Mouse (Mus musculus) WW6 (cell line): Measurements from ENCODE around the gene Tcf20.

ENCODE experiments used
- DNase-seq: peaks from one replicate; pipeline ENCODE4 v3.0.0-alpha.2; 2013; ENCODE audit warnings: low read depth, low spot score

Gene Tcf20

GRCm38 (mm10) chr15:82992911-82993310 is 5.2 kb upstream of the Tcf20 start:
- no peak for DNase-seq

DNA sequence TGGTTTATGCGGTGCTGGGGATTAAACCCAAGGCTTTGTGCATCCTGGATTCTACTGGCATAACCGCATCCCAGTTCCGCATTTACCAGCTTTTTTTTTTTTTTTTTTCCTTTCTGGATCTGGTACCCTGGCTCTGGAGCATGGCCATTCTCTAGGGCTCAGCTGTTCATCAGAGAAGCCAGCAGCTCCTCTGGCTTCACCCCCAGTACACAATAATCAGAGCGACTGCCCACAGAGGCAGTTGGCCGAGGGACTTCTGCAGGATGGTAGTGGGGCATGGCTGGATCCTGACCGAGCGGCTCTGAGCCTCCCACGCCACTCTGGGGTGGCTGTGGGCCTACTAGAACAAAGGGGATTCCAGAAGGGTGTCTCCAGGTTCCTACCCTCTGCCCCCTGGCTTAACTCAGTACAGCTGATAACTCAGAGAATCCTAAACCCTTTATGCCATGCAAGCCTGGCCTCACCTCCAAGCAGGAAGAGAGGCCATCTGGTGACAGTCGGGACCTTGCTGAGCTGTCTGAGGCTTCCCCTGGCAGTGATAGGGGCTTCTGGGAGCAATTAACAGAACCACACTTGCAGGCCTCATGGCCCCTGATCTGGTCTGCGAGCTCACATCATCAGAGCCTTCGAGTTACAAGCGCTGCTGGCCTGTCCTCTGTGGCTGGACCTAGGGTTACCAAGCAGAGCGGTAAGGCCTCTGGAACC is 4.6 kb upstream of the Tcf20 start:
- no peak for DNase-seq

GRCm38 (mm10) chr15:82989190-82989704 is 1.6 kb upstream of the Tcf20 start:
- no peak for DNase-seq

DNA sequence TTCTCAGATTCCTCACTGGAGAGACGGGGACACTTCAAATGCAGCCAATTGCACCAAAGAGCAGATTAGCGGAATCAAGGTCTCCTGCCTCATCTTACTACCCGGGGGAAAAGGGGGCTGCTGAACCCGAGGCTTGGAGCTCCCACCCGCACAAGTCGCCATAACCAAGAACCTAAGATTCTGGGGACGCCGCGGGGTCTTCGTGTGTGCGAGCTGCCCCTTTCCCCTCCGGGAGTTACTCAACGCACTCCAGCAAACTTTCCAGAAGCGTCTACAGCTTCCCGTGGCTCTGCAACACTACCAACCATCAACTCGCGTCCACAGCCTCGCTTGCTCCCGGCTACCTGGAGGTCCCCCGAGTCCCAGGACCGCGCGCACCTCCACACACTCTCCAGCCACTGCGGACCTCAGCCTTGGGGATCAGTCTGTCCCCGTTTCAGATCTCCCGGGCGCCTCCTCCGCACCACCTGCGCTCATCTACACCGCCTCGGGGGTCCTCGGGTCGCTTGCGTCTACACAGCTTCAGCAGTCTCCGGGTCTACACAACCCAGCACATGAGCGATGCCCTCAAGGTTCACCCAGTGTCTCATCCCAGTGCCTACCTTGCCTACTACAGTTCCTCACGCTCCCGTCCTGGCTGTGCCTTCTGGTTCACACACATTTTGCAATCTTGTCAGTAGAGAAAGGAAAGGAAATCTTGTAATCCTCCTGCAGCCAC is 499 bp downstream of the Tcf20 start:
- no peak for DNase-seq

DNA sequence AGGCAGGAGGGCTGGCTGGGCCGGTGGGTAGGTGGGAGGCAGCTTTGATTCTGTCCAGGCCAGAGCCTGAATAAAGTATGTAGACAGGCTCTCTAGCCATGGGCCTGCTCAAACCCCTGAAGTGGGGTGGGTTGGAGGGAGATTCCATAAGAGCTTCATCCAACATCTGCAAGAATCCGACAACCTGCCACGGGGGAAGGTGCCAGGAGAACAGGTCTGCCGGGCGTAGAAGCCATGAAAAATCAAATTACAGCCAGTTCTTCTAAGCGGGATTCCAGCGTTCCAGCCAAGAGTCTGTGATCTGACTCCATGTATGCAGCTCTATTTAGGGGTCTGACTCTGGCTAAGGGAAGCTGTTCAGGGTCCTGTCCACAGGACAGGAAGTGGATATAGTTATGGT is 3.1 kb downstream of the Tcf20 start:
- no peak for DNase-seq

DNA sequence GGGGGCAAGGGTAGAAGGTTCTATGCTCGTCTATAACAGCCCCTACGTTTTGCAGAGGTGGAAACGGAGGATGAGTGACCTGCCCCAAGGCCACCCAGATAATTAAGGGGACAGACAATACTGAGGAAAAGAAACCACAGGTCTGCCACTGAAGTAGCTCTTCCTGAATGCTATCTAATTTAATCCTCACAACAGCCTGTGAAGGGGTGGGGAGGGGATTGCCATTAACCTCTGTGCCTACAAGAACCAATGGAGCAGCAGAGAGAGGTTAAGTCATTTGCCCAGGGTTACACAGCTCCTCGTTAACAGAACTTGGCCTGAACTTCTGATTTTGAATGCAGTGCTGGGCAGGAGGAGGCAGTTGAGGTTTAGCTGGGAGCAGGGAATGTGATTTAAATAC is 3.6 kb downstream of the Tcf20 start:
- DNase-seq = no peak

GRCm38 (mm10) chr15:82983416-82984026 is 4.2 kb downstream of the Tcf20 start:
- DNase-seq = no peak

DNA sequence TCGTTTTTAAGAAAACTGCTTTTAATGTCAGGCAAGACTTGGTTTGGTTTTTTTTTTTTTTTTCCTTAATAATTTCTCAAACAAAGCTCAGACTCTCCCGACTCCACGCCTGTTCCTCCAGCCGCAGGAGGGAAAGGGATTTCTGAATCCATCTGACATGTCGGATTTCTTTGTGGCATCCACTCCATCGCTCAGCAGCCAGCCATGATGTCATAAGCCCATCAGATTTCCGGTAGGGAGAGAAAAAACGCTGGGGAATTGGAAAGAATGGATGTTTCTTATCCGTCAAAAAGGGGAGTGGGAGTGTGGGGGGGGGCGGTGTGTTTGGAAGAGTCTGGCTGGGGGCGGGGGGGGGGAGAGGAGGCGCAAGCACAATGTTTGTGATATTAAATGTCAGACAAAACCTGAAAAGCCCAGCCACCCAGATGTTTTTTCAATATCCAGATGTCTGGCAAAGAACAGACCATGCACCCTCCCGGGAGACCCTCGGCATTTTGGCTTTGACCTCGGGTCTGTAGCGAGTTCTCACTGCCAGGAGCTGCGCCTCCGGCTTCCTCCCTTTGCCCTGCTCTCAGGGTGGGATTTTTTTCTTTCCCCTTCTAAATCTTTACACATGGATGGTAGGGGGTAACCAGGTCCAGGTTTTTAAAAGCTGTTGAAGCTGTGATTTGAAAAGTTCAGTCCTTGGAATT is 4.8 kb downstream of the Tcf20 start:
- DNase-seq = no peak

GRCm38 (mm10) chr15:82981676-82982520 is 5.8 kb downstream of the Tcf20 start:
- DNase-seq = no peak

- no peak for DNase-seq
These were observed 8.1 kb downstream of the Tcf20 start for GRCm38 (mm10) chr15:82979531-82979930.

DNA sequence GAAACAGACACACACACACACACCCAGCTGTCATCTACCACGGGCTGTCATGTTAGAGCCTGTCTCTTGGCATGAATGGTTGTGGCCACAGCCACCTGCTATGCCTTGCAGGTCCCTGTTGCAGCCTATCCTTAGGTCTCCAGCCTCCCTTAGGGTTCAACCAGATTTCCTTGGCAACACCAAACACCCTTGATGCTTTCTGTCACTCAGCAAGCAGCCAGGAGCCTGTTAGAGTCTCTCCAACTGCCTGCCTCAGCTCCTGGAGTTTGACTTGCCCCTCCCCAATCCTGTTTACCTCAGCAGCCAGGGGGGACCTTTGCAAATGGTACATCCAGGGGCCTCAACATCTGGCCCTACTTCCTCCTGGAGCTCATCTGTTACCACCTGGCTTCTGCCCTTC is 13.2 kb downstream of the Tcf20 start:
- no peak for DNase-seq

- DNase-seq = no peak
These were observed 18.4 kb downstream of the Tcf20 start for GRCm38 (mm10) chr15:82969206-82969721.

DNA sequence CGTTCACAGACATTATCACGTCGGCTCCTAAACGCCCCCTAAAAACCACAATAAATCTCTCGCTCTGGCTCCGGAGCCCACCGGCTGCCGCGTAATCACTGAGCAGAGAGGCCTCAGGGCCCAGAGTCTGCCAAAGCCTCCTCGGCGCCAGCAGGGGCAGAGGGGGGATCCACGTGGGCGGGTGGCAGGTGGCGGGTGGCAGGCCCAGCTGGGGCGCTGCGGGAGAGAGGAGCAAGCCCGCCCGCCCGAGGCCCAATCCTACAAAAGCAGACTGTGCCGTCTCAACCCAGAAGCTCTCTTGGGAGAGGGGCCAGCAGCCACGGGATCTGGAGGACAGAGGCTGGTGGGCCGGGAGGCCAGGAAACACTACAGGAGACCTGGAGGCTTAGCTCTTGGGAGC is 19.2 kb downstream of the Tcf20 start:
- DNase-seq = no peak

- DNase-seq = no peak
These were observed 19.7 kb downstream of the Tcf20 start for GRCm38 (mm10) chr15:82967947-82968346.

- no peak for DNase-seq
These were observed 23.3 kb downstream of the Tcf20 start for GRCm38 (mm10) chr15:82964266-82964825.

DNA sequence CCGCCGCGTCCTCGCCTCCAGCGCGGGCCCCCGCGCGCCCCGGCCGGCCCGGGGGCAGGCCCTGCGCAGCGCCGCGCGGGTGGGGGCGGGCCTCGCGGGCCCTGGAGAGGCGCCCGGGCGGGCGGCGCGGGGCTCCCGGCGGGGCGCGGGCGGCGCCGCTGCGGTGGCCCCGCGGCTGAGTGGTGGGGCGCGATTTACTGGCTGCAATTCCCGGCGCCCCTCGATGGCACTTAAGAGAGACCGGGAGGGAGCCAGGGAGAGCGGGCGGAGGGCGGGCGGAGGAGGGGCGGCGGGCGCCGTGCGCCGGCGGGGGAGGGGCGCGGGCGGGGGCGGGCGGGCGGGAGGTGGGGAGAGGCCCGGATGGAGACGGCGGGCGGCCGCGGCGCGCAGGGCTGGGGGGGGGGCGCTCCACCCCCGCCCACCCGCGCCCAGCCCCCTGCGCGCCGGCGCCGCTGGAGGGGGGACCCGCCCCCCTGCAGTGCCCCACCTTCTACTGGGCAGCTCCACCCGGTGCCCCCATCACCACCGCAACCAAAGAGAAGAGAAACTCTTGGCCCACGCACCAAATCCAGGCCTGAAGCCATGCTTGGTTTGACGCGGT is 24.0 kb downstream of the Tcf20 start:
- no peak for DNase-seq

DNA sequence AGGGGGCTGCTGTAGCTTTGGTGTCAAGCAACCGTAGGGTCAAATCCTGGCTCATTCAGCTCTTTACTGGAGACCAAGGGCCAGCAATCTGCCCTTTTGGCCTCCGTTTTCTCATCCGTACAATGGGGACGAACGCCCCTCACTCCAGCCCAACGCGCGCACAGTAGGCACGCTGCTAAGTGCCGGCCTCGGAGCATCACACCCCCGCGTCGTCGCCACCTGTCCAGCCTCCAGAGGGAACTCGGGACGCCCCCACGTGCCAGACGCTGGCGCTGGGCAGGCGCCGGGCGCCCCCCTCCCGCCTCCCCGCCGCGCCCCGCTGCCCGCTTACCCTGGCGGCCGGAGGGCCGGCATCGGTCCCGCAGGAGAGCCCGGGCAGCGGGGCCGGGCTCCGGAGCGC is 24.6 kb downstream of the Tcf20 start:
- DNase-seq = no peak

- no peak for DNase-seq
These were observed 25.1 kb downstream of the Tcf20 start for GRCm38 (mm10) chr15:82962536-82962935.

GRCm38 (mm10) chr15:82960786-82961561 is 26.7 kb downstream of the Tcf20 start:
- no peak for DNase-seq
